Mouse (Mus musculus) ovary, adult 18-20 months (tissue): ENCODE data around the gene Mlh1.

Experiments
- DNase-seq: peaks from one replicate; pipeline ENCODE4 v3.0.0; 2022; ENCODE audit warnings: low spot score, mixed read lengths

Gene Mlh1

DNA sequence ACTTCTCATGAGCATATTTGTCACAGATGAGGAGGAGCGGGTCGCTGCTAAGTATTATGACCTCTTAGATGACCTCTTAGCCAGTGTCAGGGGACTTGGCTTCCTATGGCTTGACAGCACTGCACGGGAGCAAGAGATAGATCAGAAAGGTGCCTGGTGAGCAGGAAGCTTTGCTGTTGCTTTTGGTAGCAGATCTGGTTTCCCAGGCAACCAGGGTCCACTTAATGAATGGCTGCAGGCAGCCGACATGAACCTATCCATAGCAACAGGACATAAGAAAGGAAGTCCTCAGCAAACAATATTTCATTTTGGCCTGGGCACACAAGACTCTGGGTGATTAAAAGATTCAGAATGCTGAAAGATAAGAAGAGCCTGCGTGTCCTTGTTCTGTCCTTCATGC lies 14.1 kb upstream of the Mlh1 start:
- DNase-seq = no peak

DNA sequence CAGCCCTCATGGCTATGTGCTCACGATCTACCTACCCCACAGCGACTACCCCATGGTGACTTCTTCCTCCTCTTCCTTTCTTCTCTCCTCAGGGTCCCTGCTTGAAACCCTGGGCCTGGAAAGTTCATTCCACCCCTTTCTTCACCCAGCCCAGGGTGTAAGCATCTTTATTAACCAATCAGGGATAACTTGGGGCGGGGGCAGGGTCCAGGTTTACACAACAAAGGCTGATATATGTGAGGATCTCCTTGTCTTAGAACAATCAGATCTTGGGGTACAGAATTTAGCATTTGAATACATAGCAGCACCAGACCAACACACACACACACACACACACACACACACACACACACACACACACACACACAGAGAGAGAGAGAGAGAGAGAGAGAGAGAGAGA lies 13.5 kb upstream of the Mlh1 start:
- DNase-seq = no peak

DNA sequence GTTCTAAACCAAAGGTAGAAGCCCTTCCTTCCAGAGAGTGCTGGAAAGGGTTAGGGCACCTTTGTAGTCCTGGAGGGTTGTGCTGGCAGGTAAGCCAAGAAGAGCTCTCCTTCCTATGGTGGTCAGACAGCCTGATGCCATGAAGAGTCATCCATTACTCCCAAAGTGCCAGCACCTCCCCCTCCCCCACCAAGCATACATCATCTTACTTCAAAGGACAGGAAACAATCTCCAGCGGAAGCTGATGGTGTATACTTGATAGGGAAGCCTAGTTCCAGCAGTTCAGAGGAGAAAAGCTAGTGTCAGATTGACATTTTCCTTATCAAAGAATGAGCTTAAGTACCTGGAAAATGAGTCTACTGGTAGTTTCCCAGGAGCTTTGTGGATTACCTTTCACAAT lies 3.6 kb upstream of the Mlh1 start:
- no peak for DNase-seq

DNA sequence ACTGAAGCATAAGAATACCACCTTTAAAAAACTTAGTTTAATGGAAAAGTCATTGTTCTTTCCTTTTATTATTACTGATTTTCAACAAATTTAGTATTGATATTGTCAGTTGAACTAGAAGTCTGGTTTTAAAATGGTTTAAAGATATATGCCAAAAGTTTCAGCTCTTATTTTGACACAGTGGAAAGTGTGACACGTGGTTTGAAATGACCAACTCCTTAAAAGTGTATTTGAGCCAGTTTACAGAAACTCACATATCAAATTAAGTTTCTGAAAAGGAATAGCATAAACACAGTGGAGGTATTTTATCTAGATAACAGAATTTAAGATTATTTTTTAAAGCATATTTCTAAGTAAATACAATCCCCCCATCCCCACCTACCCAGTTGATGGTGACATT lies 2.4 kb upstream of the Mlh1 start:
- DNase-seq = no peak

DNA sequence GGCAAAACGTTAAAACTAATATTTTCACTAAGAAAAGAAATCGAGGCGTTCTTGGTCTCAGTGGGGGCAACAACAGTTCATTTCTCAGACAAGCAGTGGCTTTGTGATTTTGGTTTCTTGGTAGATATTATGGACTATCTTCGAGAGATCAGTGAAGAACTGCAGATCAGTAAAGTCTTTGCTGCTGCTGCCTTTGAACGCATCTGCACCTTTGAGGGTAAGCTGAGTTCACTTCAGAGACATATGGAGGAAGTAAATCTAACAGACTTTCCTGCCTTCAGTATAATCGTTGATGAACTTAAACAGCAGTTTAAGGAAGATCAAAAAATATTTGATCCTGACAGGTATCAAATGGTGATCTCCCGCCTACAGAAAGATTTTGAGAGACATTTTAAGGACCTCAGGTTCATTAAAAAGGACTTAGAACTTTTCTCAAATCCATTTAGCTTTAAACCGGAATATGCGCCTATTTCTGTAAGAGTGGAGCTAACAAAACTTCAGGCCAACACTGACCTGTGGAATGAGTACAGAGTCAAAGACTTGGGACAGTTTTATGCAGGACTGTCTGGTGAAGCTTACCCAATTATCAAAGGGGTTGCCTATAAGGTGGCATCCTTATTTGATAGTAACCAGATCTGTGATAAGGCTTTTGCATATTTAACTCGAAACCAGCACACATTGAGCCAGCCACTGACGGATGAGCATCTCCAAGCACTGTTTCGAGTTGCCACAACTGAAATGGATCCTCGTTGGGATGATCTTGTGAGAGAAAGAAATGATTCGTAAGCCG lies 1.6 kb upstream of the Mlh1 start:
- DNase-seq = no peak

DNA sequence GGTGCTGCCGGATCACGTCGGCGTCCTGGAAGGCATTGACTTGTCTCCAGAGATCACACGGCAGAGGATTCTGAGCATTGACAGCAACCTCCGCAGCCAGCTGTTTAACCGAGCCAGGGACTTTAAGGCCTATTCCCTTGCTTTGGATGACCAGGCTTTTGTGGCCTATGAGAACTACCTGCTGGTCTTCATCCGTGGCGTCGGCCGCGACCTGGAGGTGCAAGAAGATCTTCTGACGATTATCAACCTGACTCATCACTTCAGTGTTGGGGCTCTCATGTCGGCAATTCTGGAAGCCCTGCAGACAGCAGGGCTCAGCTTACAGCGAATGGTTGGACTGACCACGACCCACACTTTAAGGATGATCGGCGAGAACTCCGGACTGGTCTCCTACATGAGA lies 765 bp upstream of the Mlh1 start:
- DNase-seq = no peak

DNA sequence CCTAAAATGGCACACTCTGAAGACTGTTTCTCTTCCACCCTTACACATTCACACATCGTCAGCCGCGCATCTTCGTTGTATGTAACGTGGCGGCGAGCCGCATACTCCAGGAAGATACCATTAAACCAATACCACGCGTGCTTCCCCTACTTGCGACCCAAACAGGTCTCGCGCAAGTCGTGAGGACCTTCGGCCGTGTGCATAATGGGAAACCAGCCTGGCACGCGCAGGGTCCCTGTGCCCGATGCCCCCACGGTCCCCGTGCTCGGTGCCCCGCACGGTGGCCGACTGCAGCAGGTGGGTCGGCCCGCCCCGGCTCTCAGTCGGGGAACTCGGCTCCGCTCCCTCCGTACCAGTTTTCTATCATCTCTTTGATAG lies 546 bp downstream of the Mlh1 start:
- DNase-seq = no peak

DNA sequence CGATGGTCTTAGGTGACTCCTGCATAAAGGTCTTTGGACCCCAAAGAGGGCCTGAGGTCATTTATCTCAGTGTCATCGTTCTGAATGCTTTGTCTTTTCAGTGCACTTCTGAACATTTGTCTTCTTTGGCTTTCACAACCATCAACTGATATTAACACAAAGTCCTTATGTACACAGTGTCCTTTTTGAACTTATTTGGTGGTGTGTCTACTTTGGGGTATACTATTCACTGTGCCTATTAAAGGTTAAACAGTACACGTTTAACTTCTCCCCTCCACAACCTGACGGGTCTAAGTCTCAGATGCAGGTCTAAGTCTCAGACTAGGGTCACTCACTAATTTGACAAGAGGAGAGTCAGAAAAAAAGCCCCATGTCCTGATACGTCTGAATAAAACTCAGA lies 985 bp downstream of the Mlh1 start:
- no peak for DNase-seq

DNA sequence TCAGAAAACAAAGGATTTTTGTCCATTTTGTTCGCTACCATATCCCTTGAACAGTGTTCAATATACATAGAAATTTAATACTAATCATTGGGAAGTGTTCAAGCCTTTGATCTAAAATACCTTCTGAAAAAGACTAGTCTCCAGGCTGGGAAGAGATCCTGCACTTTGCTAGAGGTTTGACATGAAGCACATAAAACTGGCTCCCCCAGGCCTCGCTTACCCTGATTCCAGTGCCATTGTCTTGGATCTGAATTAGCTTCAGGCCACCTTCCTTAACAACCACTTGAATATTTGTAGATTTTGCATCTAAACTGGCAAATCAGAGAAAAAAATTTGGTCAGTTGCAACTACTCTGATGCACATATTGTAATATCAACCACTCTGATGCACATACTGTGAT lies 3.6 kb downstream of the Mlh1 start:
- DNase-seq = no peak

DNA sequence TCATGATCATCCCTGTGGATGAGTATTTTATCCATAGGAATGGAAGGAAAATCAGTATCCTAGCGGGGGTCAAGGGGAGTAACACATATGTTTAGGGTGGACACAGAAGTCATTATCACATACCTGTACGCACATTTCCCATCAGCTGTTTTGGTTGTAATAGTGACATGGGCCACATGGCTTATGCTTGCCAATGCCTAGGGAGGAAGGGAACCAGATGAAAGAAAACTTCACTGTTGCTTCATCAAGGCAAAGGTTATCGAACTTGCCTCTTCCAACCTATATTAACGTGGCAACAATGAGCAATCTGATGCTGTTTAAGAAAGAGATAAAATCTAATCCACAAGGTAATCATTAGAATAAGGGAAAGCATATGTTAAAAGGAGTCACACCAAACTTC lies 10.2 kb downstream of the Mlh1 start:
- DNase-seq = no peak

DNA sequence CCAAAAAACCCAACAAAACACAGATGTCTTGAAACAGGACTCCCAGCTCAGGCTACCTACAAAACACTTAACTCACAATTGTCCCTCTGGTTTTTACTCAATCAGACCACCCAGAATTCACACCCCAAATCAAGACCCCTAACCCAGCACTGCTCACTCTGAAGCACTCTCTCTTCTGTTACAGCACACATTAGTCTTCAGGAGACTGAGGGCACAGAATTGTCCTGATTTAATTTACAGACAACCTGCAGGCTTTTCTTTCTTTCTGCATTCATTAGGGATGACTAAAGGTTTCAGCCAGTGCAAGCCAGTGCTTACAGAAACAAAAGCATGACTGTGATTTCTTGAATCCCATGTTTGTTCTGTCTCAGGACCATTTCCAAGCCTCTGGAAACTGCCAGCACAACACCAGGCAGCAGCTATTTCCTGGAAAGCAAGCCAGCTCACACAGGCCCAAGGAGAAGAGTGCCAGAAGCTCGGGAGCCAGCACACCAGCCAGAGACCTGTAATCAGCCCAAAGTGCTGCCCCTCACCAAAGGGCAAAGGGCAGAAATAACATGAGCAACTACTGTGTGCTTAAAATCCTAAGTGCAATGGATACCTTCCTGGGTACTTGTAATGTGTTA lies 11.1 kb downstream of the Mlh1 start:
- peak; percentile 17 for DNase-seq

DNA sequence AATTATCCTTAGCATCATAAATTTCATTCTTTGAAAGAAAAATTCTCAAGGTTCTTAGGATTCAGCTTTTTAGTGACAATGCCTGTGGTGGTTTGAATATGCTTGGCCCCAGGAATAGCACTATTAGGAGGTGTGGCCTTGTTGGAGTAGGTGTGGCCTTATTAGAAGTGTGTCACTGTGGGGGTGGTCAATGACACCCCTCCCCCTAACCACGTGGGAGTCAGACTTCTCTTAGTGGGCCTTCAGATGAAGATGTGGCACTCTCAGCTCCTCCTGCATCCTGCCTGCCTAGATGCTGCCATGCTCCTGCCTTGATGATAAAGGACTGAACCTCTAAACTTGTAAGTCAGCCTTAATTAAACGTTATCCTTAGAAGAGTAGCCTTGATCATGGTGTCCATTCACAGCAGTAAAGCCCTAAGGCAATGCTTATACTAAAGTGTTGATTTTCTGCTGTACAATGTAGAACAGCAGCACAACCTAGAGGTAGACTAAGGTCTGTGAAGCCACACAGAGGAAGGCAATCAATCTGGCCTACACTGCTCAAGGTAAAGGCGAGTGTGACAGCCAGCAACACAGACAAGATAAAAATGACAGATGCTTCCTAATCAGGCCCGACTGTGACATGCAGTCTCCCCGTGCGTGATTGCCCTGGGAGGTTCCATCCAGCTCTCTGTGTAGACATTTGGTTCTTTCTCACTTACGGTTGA lies 19.3 kb downstream of the Mlh1 start:
- no peak for DNase-seq

DNA sequence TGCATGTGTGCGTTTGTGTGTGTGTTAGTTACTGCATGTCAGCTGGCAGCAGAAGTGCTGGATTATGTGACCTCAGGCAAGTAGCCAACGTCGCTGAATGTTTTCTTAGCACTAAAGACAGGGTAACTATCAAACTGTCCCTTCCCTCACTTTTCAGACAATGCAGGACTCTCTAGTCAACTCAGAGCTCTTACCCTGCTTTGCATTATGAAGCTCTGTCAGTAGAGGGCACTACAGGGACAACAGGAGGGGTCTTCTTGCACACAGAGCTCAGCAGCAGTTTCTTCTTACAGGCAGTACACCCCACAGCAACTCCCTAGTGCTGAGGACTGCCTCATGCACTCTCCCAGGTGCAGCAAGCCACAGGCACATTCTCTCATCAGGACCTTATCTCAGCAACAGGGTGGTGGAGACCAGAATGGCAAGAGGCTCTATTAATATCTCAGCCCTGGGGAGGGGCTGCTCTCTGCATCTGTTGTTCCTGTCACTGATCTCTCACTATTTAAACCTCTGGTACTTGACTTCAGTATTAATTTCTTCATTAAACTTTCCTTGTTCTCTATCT lies 23.8 kb downstream of the Mlh1 start:
- DNase-seq = no peak

DNA sequence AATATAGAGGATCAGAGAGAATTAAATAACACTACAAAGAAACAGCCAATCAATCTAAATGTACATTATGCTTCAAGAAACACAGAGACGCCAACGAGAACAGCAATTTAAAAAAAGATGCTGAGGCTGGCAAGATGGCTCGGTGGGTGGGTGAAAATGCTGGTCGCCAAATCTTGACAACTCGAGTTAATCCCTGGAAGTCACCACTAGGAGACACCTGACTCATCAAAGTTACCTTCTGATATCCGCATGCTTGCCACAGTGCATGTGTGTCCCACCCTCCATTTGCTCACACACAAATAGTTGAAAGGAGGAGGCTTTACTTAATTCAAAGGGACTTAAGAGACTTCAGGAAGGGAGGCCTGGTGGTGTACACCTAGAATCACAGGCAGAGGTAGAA lies 26.0 kb downstream of the Mlh1 start:
- no peak for DNase-seq

DNA sequence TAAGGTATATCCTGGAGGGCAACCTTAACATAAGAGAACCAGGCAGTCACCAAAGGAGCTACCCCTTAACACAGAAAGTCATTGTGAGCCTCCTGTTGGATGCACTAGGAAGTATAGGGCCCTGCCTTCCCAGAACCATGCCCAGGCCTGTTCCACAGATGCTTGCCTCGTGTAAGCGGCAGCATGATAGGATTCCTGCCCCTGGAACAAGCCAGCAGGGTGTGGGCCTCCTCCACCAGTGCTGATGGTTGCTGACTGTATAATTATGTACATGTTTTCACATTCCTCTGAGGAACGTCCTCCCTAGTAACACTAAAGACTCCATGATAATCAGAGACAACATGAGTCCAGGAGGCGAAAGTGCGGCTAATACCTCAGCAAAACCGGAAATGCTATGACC lies 28.2 kb downstream of the Mlh1 start:
- no peak for DNase-seq

DNA sequence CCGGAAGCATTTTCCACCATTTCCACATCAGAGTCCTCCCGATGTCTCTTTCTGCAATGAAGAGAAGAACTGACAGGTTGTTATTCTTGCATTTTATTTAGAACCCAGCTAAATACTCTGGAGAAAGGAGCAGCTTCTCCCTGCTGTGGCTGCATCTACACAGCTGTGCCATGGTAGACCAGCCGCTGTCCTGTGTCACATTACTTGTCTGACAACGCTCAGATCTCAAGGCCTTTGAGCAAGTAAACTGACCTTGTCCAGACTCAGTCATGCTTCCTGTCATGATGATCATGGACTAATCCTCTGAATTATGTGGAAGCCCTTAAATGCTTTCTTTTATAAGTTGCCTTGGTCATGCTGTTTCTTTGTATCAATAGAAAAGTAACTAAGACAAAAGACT lies 31.8 kb downstream of the Mlh1 start:
- DNase-seq = no peak

DNA sequence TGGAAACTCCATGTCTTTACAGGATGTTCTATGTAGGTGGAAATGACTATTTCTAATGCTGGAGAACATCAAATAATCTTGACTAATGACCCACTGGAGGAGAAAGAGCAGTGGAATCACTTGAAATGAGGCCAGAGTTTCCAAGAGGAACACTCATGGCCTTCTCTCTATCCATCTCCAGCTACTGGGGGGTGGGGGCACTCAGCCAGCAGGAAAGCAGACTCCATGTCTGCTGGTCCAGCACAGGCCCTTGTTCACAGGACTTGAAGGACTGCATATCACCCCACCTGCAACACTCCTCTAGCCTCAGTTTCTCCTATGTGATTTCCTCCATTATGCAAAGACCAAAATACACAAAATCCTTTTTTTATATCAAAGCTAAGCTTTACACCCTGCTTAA lies 33.9 kb downstream of the Mlh1 start:
- no peak for DNase-seq

DNA sequence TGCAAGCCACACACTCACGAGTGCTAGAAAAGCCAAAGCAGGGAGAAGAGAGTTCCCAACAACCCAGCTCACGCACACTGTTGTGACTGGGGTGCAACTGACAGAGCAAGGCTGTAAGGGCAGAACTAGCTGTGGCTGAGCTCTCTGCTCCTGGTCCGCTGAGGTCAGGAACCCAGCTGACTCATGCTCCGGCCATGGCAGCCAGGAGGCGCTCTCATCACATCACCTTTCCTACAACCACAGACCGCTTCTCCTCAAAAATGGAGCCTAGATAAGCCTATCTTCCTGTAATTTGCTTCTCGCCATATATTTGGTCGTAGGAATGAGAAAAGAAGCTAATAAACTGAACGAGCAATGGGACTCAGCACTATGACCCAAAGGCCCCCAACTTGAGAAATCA lies 36.9 kb downstream of the Mlh1 start:
- DNase-seq = no peak

DNA sequence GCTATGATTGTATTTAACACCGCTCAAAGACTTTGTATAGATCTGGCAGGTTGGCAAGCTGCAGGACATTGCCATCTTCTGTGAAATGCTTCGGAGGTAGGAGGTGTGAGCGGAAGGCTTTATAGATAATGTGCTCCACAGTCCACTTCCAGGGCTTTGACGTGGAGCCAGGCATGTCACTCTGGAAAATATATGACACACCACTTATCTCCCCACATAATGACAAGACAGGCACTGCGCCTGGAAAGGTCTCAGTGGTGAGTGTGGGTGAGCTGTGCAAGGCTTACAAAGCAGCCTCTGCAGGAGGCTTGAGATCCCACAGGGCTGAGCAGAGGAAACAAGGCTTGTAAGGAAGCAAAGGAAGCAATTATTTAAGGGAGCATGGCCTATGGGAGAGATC lies 43.1 kb downstream of the Mlh1 start:
- DNase-seq = no peak

DNA sequence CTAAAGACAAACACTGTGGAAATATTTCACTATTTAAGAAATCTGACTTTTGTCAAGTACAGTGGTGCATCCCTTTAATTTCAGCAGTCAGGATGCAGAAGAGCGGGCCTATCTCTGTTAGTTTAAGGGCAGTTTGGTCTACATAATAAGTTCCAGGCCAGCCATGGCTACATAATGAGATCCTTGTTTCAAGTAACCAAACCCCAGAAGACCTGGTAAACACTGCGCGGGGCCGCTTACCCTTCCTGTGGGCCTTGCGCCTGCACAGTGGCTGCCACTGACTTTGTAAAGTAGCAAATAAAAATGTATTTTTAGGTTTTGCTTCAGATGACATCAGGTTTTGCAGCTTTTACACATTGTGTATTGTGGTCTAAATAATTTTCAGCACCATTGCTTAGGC lies 48.2 kb downstream of the Mlh1 start:
- DNase-seq = no peak

DNA sequence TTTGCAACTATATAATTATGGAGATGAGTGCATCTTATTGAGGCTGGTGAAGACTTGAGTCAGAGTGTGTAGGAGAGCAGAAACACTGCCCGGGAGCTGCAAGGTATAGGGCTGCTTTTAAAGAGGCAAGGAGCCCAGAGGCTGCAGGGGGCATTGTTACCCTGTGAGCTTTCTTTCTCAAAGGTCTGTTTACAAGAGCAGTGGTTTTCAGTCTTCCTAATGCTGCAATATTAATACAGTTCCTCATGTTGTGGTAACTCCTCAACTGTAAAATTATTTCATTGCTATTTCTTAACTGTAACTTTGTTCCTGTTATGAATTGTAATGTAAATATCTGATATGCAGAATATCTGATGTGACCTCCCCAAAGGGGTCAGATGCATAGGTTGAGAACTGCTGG lies 50.0 kb downstream of the Mlh1 start:
- DNase-seq = no peak

DNA sequence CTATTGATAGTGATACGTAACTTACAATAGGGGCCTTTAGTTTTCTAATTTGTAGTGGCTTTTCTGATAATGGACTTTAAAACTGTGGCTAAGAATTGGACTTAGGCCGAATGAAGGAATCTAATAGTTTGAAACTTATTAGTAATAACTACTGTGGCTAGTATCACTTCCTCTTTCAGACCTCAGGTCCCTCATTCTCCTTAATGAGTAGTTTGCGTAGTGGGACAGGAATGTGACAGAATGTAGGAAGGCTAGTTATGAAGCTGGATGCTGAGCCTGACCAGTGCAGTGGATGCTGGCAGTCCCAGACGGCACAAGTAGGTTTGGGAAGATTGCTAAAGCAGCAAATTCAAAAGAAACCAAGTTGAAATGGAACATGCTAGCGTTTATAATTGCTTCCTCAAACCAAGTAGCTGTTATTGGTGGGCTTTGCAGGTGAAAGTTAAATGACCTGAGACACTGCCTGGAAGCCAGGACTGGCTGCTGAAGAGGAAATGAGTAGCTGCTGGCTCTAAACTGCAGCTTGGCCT lies 51.0 kb downstream of the Mlh1 start:
- DNase-seq = no peak

DNA sequence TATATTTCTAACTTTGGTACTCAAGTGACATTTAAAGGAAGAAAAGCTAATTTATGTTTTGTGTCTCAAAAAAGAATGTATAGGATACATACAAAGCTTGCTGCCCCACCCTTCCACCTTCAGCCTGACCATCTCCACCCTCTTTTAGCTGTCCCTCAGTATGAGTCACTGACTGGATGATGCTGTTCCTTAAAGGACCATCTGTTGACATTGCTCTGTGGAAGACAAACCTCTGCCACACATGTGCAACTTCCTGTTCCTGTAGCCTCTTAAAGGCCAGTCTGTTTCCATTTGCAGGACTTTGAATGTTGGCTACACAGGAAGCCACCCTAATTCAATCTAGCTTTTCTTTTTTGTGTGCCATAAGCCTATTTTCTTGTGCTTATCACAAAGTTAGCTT lies 55.2 kb downstream of the Mlh1 start:
- DNase-seq = no peak
